Mouse (Mus musculus): ENCODE measurements around the gene Nphs1. TPM values are rescaled to one million over a fixed set of nuclear protein-coding genes. Genes with fewer than 3 reads are reported as not detected.

Nphs1 gene
- polyA plus RNA-seq, 1 experiment from 2014 or later = 0.35 TPM

DNA sequence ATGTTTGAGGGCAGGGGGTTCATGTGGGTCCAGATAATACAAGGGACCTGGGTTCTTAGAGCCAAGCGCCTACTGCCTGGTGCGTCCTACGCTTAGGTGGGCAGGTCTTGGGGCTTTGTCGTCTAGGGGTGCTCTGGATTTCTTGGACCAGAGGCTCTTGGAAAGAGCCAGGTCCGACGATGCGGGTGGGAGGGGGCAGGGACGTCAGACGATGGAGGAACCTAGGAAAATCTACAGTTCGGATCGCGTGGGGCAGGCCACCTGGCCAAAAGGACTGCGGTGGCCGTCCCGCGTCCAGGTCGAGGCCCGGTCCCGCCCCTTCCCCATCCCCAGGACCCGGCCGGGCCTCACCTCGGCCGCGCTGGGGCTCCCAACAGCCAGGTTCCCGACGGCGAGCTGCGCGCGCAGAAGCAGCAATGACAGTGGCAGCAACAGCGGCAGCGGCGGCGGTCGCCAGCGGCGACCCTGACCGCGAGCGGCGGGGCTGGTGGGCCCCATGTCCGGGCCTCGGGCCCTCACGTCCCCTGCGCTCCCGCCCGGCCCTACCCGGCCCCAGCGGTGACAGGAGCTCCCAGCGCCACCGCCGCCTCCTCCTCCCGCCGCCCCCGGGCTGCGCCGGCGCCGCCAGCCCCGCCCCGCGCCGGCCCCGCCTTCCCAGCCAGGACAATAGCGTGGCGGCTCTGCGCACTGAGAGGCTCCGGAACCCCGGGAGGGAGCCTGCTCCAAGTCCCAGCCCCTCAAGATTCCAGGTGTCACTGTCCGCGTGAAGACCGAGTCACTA lies 13.0 kb upstream of the Nphs1 start, which contains the start of gene Aplp1:
Gene Aplp1, minus strand, starts transcription at position 565 of the 781 bp plus-strand sequence.
- peak within 1 kb of the TSS; percentile 76 for H3K9ac ChIP-seq (ENCODE audit: low read depth, low read length)
- H3K4me1 ChIP-seq (ENCODE audit: control insufficient read depth, insufficient read depth, low read length) = peaks cover 13% of the 10 kb centered on the region
- H3K9me3 ChIP-seq (ENCODE audit: control insufficient read depth, low read length) = no peaks in the 10 kb centered on the region
- H3K36me3 ChIP-seq (ENCODE audit: control insufficient read depth, insufficient read depth, low read length) = peaks cover 10% of the 10 kb centered on the region; the same call in 1 of the 2 replicates
- H3K4me3 ChIP-seq (ENCODE audit: low read depth, low read length) = peak within 1 kb of the TSS; percentile 69
- H3K4me2 ChIP-seq (ENCODE audit: low read depth, low read length) = peak within 1 kb of the TSS; percentile 84
- peak within 1 kb of the TSS; percentile 75 for H3K27ac ChIP-seq (replicated peaks; ENCODE audit: low read depth, low read length)
- DNase-seq (ENCODE audit: low spot score) (peak; percentile 64), ATAC-seq (ENCODE audit: low read depth) (peak; percentile 87)
- WGBS = 0% methylated on average over 21 of the region's 72 CpGs
- H3K27me3 ChIP-seq (replicated peaks; ENCODE audit: control insufficient read depth, insufficient read depth, low read length) = peaks cover 11% of the 10 kb centered on the region; the same call in 1 of the 2 replicates

DNA sequence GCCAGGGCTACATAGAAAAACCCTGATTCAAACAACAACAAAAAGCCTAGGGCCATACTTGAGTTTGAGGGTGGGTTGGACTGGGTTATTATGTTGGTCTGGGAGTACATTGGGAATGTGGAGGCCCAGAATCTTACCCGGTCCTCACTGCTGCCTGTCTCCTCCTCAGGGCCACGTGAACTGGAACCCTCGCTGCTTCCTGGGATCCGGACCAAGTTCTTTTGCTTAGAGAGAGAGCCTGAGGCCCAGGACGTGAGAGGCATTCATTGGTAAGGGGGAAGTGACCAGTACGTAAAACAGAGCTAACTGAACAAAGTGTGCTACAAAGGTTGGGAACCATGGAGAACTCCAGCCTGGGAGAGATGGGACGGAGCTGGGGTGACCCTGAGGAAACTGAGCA lies 7.9 kb upstream of the Nphs1 start:
- Histone ChIP-seq H3K9ac (ENCODE audit: low read depth, low read length) (no peak overlapping the region), H3K4me2 (ENCODE audit: low read depth, low read length) (no peak overlapping the region), H3K4me3 (ENCODE audit: low read depth, low read length) (no peak overlapping the region), H3K27ac (replicated peaks; ENCODE audit: low read depth, low read length) (no peak overlapping the region), H3K36me3 (ENCODE audit: control insufficient read depth, insufficient read depth, low read length) (no peaks in the 10 kb centered on the region), H3K27me3 (replicated peaks; ENCODE audit: control insufficient read depth, insufficient read depth, low read length) (peaks cover 38% of the 10 kb centered on the region), H3K9me3 (ENCODE audit: control insufficient read depth, low read length) (no peaks in the 10 kb centered on the region), H3K4me1 (ENCODE audit: control insufficient read depth, insufficient read depth, low read length) (no peaks in the 10 kb centered on the region; the same call in 1 of the 2 replicates)
- DNase-seq (ENCODE audit: low spot score) (no peak), ATAC-seq (ENCODE audit: low read depth) (no peak)
- WGBS = 71% methylated on average over 7 of the region's 7 CpGs

DNA sequence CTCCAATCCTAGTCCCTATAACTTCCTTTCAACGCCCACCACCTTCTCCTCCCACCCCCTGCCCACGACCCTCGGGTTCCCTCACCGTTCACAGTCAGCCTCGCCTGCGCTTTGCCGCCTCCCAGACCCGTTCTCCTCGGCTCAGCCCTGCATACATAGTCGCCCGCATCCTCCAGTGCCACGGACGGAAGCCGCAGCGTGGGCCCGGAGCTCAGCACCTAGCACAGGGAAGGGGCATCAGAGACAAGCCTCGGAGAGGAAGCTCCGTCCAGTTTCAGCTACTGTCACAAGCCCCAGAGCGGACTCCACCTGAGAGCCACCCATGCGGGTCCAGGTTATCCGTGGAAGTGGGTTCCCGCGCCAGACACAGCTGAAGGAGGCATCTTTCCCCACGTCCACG lies 4.8 kb upstream of the Nphs1 start:
- peaks cover 8% of the 10 kb centered on the region for H3K4me1 ChIP-seq (ENCODE audit: control insufficient read depth, insufficient read depth, low read length)
- WGBS = 18% methylated on average over 23 of the region's 25 CpGs
- peaks cover 68% of the 10 kb centered on the region for H3K27me3 ChIP-seq (replicated peaks; ENCODE audit: control insufficient read depth, insufficient read depth, low read length)
- H3K27ac ChIP-seq (replicated peaks; ENCODE audit: low read depth, low read length) = no peak overlapping the region
- no peak overlapping the region for H3K4me2 ChIP-seq (ENCODE audit: low read depth, low read length)
- H3K9ac ChIP-seq (ENCODE audit: low read depth, low read length) = no peak overlapping the region
- peaks cover 5% of the 10 kb centered on the region; the same call in 1 of the 2 replicates for H3K9me3 ChIP-seq (ENCODE audit: control insufficient read depth, low read length)
- H3K4me3 ChIP-seq (ENCODE audit: low read depth, low read length) = no peak overlapping the region
- ATAC-seq (ENCODE audit: low read depth) (no peak), DNase-seq (ENCODE audit: low spot score) (no peak)
- no peaks in the 10 kb centered on the region for H3K36me3 ChIP-seq (ENCODE audit: control insufficient read depth, insufficient read depth, low read length)

DNA sequence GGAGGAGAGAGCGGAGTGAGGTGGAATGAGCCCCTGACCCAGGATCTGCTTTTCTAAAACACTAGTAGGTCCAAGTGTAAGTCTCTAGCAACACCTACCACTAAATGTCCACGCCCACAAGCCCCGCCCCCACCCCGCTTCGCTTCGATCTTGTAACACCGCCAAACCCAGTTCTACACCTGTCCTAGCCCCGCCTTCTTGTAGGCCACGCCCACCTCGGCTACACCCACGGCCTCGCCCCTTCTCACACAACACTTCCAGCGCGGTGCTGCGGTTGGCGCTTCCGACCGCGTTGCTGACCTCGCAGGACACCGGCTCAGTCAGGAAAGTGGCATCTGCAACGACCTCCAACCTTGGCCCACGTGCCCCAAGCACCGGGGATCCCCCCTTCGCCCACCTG lies 4.3 kb upstream of the Nphs1 start:
- no peak for ATAC-seq (ENCODE audit: low read depth)
- 3% methylated on average over 25 of the region's 25 CpGs for WGBS

DNA sequence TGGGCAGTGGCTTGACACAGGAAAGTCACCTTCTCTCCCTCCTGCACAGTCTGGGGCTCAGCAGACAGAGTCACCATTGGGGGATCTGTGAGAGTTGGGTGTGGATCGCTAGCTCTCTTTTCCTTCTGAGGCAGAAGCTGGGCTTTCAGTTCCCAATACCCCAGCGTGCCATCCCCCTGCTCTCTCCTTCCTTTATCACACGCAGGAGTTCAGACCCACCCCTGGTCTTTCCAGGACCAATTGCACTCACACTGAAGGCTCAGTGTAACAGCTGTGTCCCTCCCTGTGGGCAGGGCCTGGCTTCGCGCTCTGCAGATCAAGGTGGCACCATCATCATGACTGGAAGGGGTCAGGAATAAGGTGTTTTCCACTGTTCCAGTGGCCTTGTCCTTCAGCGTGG lies 3.9 kb upstream of the Nphs1 start:
- H3K36me3 ChIP-seq (ENCODE audit: control insufficient read depth, insufficient read depth, low read length) = no peaks in the 10 kb centered on the region
- H3K4me3 ChIP-seq (ENCODE audit: low read depth, low read length) = no peak overlapping the region
- H3K4me1 ChIP-seq (ENCODE audit: control insufficient read depth, insufficient read depth, low read length) = peaks cover 8% of the 10 kb centered on the region
- ATAC-seq (ENCODE audit: low read depth) (no peak), DNase-seq (ENCODE audit: low spot score) (no peak)
- no peak overlapping the region for H3K9ac ChIP-seq (ENCODE audit: low read depth, low read length)
- WGBS = 9% methylated on average over 6 of the region's 6 CpGs
- H3K9me3 ChIP-seq (ENCODE audit: control insufficient read depth, low read length) = peaks cover 5% of the 10 kb centered on the region; the same call in 1 of the 2 replicates
- no peak overlapping the region for H3K4me2 ChIP-seq (ENCODE audit: low read depth, low read length)
- no peak overlapping the region for H3K27ac ChIP-seq (replicated peaks; ENCODE audit: low read depth, low read length)
- H3K27me3 ChIP-seq (replicated peaks; ENCODE audit: control insufficient read depth, insufficient read depth, low read length) = peaks cover 78% of the 10 kb centered on the region

More for the DNA sequence above, 4.3 kb upstream of the Nphs1 start:
- peaks cover 8% of the 10 kb centered on the region for H3K4me1 ChIP-seq (ENCODE audit: control insufficient read depth, insufficient read depth, low read length)
- no peak overlapping the region for H3K27ac ChIP-seq (replicated peaks; ENCODE audit: low read depth, low read length)
- DNase-seq (ENCODE audit: low spot score) = peak; percentile 47
- H3K27me3 ChIP-seq (replicated peaks; ENCODE audit: control insufficient read depth, insufficient read depth, low read length) = peaks cover 73% of the 10 kb centered on the region
- no peak overlapping the region for H3K4me2 ChIP-seq (ENCODE audit: low read depth, low read length)
- peaks cover 5% of the 10 kb centered on the region; the same call in 1 of the 2 replicates for H3K9me3 ChIP-seq (ENCODE audit: control insufficient read depth, low read length)
- no peak overlapping the region for H3K4me3 ChIP-seq (ENCODE audit: low read depth, low read length)
- no peaks in the 10 kb centered on the region for H3K36me3 ChIP-seq (ENCODE audit: control insufficient read depth, insufficient read depth, low read length)
- H3K9ac ChIP-seq (ENCODE audit: low read depth, low read length) = no peak overlapping the region

DNA sequence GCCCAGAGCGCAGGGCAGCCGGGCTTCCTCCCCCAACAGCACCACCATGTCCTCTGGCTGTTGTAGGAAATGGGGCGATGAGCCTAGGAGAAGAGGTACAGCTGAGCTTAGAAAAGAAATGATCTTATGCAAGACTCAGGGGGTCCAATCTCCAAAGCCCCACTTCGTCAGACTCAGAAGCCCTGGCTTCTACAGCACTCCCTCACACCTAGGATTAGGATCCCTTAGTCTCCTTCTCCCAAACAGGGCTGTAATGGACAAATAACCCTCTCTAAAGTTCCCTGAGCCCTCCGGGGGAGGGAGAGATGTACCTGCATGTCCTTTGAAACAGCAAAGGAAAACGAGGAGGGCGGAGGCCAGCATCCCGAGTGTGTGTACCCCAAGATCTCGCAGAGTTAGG lies 1.6 kb upstream of the Nphs1 start:
- peaks cover 93% of the 10 kb centered on the region for H3K27me3 ChIP-seq (replicated peaks; ENCODE audit: control insufficient read depth, insufficient read depth, low read length)
- H3K4me3 ChIP-seq (ENCODE audit: low read depth, low read length) = no peak overlapping the region; the same call in 1 of the 2 replicates
- 0 out of 2 replicates have a peak overlapping the region, but pooled peaks have one; percentile 5 for H3K9ac ChIP-seq (ENCODE audit: low read depth, low read length)
- H3K4me2 ChIP-seq (ENCODE audit: low read depth, low read length) = peak overlapping the region; percentile 37
- peaks cover 8% of the 10 kb centered on the region for H3K4me1 ChIP-seq (ENCODE audit: control insufficient read depth, insufficient read depth, low read length)
- ATAC-seq (ENCODE audit: low read depth) (no peak), DNase-seq (ENCODE audit: low spot score) (no peak)
- WGBS = 2% methylated on average over 9 of the region's 9 CpGs
- H3K27ac ChIP-seq (replicated peaks; ENCODE audit: low read depth, low read length) = no peak overlapping the region
- peaks cover 5% of the 10 kb centered on the region; the same call in 1 of the 2 replicates for H3K9me3 ChIP-seq (ENCODE audit: control insufficient read depth, low read length)
- no peaks in the 10 kb centered on the region for H3K36me3 ChIP-seq (ENCODE audit: control insufficient read depth, insufficient read depth, low read length)

DNA sequence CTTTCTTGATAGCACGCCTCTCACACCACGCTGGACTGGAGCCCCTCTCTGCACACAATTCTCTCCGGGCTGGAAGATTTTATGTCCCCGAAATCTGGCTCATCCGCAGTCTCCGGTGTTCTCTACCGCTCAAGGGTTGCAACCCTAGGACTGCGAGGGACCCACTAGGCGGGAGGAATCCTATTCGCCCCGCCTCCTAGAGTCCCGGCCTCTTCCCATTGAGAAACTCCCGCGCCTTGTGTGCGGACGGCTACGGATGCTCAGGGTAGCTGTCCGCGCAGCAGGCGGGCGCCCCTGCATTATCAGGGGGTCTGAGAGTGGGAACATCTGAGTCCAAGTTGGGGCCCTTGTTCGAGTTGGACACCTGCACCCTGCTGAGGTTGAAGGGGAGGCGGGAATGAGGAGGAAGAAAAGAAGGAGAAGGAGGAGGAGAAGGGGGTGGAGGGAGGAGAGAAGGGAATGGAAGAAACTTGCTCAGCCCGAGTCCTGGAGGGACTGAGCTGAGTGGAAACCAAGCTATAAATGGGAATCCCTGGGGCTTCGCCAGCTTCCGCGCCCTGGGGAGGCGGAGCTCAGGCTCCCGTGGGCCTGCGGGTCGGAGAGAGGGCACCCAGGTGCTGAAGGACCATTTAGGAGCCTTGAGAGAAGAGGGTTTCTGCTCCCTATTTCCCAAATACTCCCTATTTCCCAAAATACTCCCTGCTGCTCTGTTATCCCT lies 1.0 kb upstream of the Nphs1 start:
- no peak overlapping the region for H3K27ac ChIP-seq (replicated peaks; ENCODE audit: low read depth, low read length)
- ATAC-seq (ENCODE audit: low read depth) = no peak
- 2% methylated on average over 29 of the region's 31 CpGs for WGBS
- peaks cover 97% of the 10 kb centered on the region for H3K27me3 ChIP-seq (replicated peaks; ENCODE audit: control insufficient read depth, insufficient read depth, low read length)
- peaks cover 8% of the 10 kb centered on the region for H3K4me1 ChIP-seq (ENCODE audit: control insufficient read depth, insufficient read depth, low read length)
- peak overlapping the region; percentile 34; the same call in 1 of the 2 replicates for H3K9ac ChIP-seq (ENCODE audit: low read depth, low read length)
- H3K9me3 ChIP-seq (ENCODE audit: control insufficient read depth, low read length) = peaks cover 5% of the 10 kb centered on the region; the same call in 1 of the 2 replicates
- no peak for DNase-seq (ENCODE audit: low spot score)
- H3K36me3 ChIP-seq (ENCODE audit: control insufficient read depth, insufficient read depth, low read length) = no peaks in the 10 kb centered on the region
- peak overlapping the region; percentile 25 for H3K4me3 ChIP-seq (ENCODE audit: low read depth, low read length)
- peak overlapping the region; percentile 37 for H3K4me2 ChIP-seq (ENCODE audit: low read depth, low read length)

DNA sequence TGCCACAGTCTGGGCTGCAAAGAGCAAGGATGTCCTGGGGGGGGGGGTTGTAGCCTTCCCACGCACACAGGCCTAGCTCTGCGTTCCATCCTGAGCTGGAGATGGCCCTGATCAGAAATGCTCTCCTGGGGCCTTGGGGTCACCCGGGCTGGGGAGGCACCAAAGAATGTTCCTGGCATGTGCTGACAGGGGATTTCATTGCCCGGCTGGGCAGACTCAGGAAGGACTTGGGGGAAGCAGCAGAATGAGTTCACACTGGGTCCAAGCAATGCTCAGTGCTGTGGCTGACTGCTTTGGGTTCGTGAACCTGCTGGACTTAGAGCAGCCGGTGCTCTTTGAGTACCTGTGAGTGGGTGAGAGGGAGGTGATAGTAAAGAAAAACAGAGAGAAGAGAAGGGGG lies 1.4 kb downstream of the Nphs1 start:
- H3K9me3 ChIP-seq (ENCODE audit: control insufficient read depth, low read length) = peaks cover 5% of the 10 kb centered on the region; the same call in 1 of the 2 replicates
- H3K4me2 ChIP-seq (ENCODE audit: low read depth, low read length) = no peak overlapping the region
- peaks cover 8% of the 10 kb centered on the region; the same call in 1 of the 2 replicates for H3K4me1 ChIP-seq (ENCODE audit: control insufficient read depth, insufficient read depth, low read length)
- no peak for DNase-seq (ENCODE audit: low spot score)
- no peak overlapping the region for H3K4me3 ChIP-seq (ENCODE audit: low read depth, low read length)
- H3K27ac ChIP-seq (replicated peaks; ENCODE audit: low read depth, low read length) = no peak overlapping the region
- H3K9ac ChIP-seq (ENCODE audit: low read depth, low read length) = no peak overlapping the region
- H3K36me3 ChIP-seq (ENCODE audit: control insufficient read depth, insufficient read depth, low read length) = no peaks in the 10 kb centered on the region
- WGBS = 27% methylated on average over 6 of the region's 6 CpGs
- H3K27me3 ChIP-seq (replicated peaks; ENCODE audit: control insufficient read depth, insufficient read depth, low read length) = peaks cover 97% of the 10 kb centered on the region
- no peak for ATAC-seq (ENCODE audit: low read depth)
